Comparison of ENCODE assay signal across 8 mouse cellular contexts in the genomic region with DNA sequence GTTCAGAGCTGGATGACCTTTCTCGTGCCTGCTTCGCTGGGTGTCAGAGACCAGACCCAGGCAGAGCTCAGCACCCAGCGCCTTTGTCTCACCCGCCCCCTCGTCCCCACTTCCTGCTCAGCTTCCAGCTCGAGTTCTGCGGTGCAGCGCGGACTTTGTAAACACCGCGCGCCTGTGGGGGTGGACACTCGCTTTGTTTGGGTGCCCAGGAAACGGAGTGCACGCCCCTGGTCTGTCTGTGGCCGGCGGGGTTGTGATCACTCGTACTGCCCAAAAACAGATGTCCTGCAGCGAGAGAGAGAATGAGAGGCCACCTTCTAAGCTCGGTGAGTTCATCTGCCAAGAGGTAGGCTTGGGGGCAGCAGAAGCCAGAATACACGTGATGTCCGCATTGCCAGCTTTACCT. TPM values are rescaled to one million over a fixed set of nuclear protein-coding genes. Genes with fewer than 3 reads are reported as not detected.
DNase-seq lines count a peak whose midpoint lies in the region; ATAC-seq and TF ChIP-seq lines count a peak whose summit lies in the region.

A gene (plus strand): TSS at position 111 of the 406 bp plus-strand sequence.

- peak; percentile 77 for DNase-seq in ovary, adult 18-20 months (ENCODE audit: low spot score)
- no peak for DNase-seq in ovary, postnatal 10 days (ENCODE audit: low spot score)
- DNase-seq in kidney, postnatal 14 days: peak; percentile 85
- peak; percentile 54 for DNase-seq in liver, embryonic 13.5 days

- 3% methylated on average over 22 of the region's 22 CpGs for WGBS in forebrain, embryonic 13.5 days
- WGBS in heart, embryonic 16.5 days: 1% methylated on average over 22 of the region's 22 CpGs
- under 1% methylated on average over 22 of the region's 22 CpGs for WGBS in liver, embryonic 13.5 days (ENCODE audit: insufficient replicate concordance)
- WGBS in stomach, embryonic 14.5 days: under 1% methylated on average over 22 of the region's 22 CpGs

- peaks cover 5% of the 10 kb centered on the region for H3K79me2 ChIP-seq in myocyte (ENCODE audit: control insufficient read depth, insufficient read depth)

- H3K4me2 ChIP-seq in forebrain, embryonic 13.5 days: peak within 1 kb of the TSS; percentile 61
- H3K4me2 ChIP-seq in heart, embryonic 16.5 days (ENCODE audit: low read depth, low read length): peak within 1 kb of the TSS; percentile 77
- H3K4me2 ChIP-seq in liver, embryonic 13.5 days: peak within 1 kb of the TSS; percentile 85
- H3K4me2 ChIP-seq in myocyte (ENCODE audit: low read depth): peak within 1 kb of the TSS; percentile 95
- peak within 1 kb of the TSS; percentile 74 for H3K4me2 ChIP-seq in stomach, embryonic 14.5 days (replicated peaks; ENCODE audit: low read depth, low read length)

- H3ac ChIP-seq in myocyte (ENCODE audit: control insufficient read depth, insufficient read length): no peak within 1 kb of the TSS

- H3K27ac ChIP-seq in forebrain, embryonic 13.5 days: no peak within 1 kb of the TSS
- peak within 1 kb of the TSS; percentile 58 for H3K27ac ChIP-seq in heart, embryonic 16.5 days (ENCODE audit: low read length)
- H3K27ac ChIP-seq in liver, embryonic 13.5 days: peak within 1 kb of the TSS; percentile 78
- peak within 1 kb of the TSS; percentile 66 for H3K27ac ChIP-seq in stomach, embryonic 14.5 days (ENCODE audit: low read length)

- H3K9me3 ChIP-seq in forebrain, embryonic 13.5 days (replicated peaks): no peaks in the 10 kb centered on the region
- no peaks in the 10 kb centered on the region for H3K9me3 ChIP-seq in heart, embryonic 16.5 days (replicated peaks; ENCODE audit: control insufficient read depth, low read length)
- no peaks in the 10 kb centered on the region for H3K9me3 ChIP-seq in liver, embryonic 13.5 days (replicated peaks)
- H3K9me3 ChIP-seq in stomach, embryonic 14.5 days (ENCODE audit: control insufficient read depth, low read depth, low read length): no peaks in the 10 kb centered on the region

- H3K4me3 ChIP-seq in forebrain, embryonic 13.5 days: peak within 1 kb of the TSS; percentile 28
- H3K4me3 ChIP-seq in heart, embryonic 16.5 days (ENCODE audit: low read length): peak within 1 kb of the TSS; percentile 55
- H3K4me3 ChIP-seq in liver, embryonic 13.5 days (replicated peaks): peak within 1 kb of the TSS; percentile 60
- H3K4me3 ChIP-seq in myocyte: peak within 1 kb of the TSS; percentile 23
- H3K4me3 ChIP-seq in stomach, embryonic 14.5 days (ENCODE audit: low read depth, low read length): peak within 1 kb of the TSS; percentile 36

- H3K36me3 ChIP-seq in forebrain, embryonic 13.5 days (ENCODE audit: poor library complexity, severe bottlenecking): 0 out of 2 replicates have a peak, but pooled peaks cover 6% of the 10 kb centered on the region
- peaks cover 3% of the 10 kb centered on the region; the same call in 1 of the 2 replicates for H3K36me3 ChIP-seq in heart, embryonic 16.5 days (ENCODE audit: control insufficient read depth, insufficient read depth)
- H3K36me3 ChIP-seq in liver, embryonic 13.5 days: peaks cover 13% of the 10 kb centered on the region
- no peaks in the 10 kb centered on the region for H3K36me3 ChIP-seq in myocyte (ENCODE audit: control insufficient read depth, insufficient read depth)
- H3K36me3 ChIP-seq in stomach, embryonic 14.5 days (ENCODE audit: control insufficient read depth, insufficient read depth, low read length): 0 out of 2 replicates have a peak, but pooled peaks cover 5% of the 10 kb centered on the region

- H3K27me3 ChIP-seq in forebrain, embryonic 13.5 days: peaks cover 9% of the 10 kb centered on the region
- no peaks in the 10 kb centered on the region for H3K27me3 ChIP-seq in heart, embryonic 16.5 days (ENCODE audit: control insufficient read depth, insufficient read depth, low read length)
- H3K27me3 ChIP-seq in liver, embryonic 13.5 days: no peaks in the 10 kb centered on the region
- no peaks in the 10 kb centered on the region for H3K27me3 ChIP-seq in myocyte (ENCODE audit: control insufficient read depth, insufficient read depth, insufficient read length)
- no peaks in the 10 kb centered on the region for H3K27me3 ChIP-seq in stomach, embryonic 14.5 days (ENCODE audit: control insufficient read depth, insufficient read depth, low read length)

- no peak for ATAC-seq in forebrain, embryonic 13.5 days
- no peak; the same call in 1 of the 2 replicates for ATAC-seq in heart, embryonic 16.5 days (replicated peaks; ENCODE audit: extremely low read depth, insufficient read depth, low FRiP score)
- ATAC-seq in liver, embryonic 13.5 days (ENCODE audit: low read depth): peak; percentile 9; the same call in 1 of the 2 replicates
- peak; percentile 20 for ATAC-seq in stomach, embryonic 14.5 days (ENCODE audit: insufficient number of reproducible peaks, insufficient read depth, low FRiP score, low read depth)

- peak within 1 kb of the TSS; percentile 55 for H3K9ac ChIP-seq in forebrain, embryonic 13.5 days
- H3K9ac ChIP-seq in heart, embryonic 16.5 days (ENCODE audit: low read length): peak within 1 kb of the TSS; percentile 77
- H3K9ac ChIP-seq in liver, embryonic 13.5 days: peak within 1 kb of the TSS; percentile 77
- peak within 1 kb of the TSS; percentile 47 for H3K9ac ChIP-seq in stomach, embryonic 14.5 days (replicated peaks; ENCODE audit: low read depth, low read length)

- peaks cover 24% of the 10 kb centered on the region for H3K4me1 ChIP-seq in forebrain, embryonic 13.5 days
- peaks cover 34% of the 10 kb centered on the region for H3K4me1 ChIP-seq in heart, embryonic 16.5 days (ENCODE audit: control insufficient read depth, insufficient read depth, low read length)
- peaks cover 82% of the 10 kb centered on the region for H3K4me1 ChIP-seq in liver, embryonic 13.5 days (replicated peaks)
- peaks cover 35% of the 10 kb centered on the region for H3K4me1 ChIP-seq in stomach, embryonic 14.5 days (ENCODE audit: control insufficient read depth, insufficient read depth, low read length)

- TF ChIP-seq POLR2A in myocyte (IDR thresholded peaks at IDR 0.05; ENCODE audit: insufficient read length, low read depth): peak; percentile 49

TF ChIP-seq in myocyte, 11 proteins besides CTCF, POLR2A, EP300 and RAD21:
- TF ChIP-seq SRF (IDR thresholded peaks at IDR 0.05; ENCODE audit: control insufficient read depth, insufficient read length, low read depth) (no peak), MYOG (IDR thresholded peaks at IDR 0.05; ENCODE audit: control insufficient read depth in 1 of 3, insufficient read depth in 1 of 3, insufficient read length in 2 of 3, low read depth in 2 of 3) (peak in 1 of 3 experiments; percentile 77), TCF3 (IDR thresholded peaks at IDR 0.05; ENCODE audit: insufficient read length, low read depth) (no peak), MYOD1 (IDR thresholded peaks at IDR 0.05; ENCODE audit: control insufficient read depth in 1 of 3, insufficient read length in 2 of 3, low read depth in 2 of 3) (peak in 1 of 3 experiments; percentile 63), TCF12 (IDR thresholded peaks at IDR 0.05; ENCODE audit: insufficient read depth, poor library complexity, severe bottlenecking) (no peak), CEBPB (IDR thresholded peaks at IDR 0.05; ENCODE audit: insufficient read depth, poor library complexity, severe bottlenecking) (no peak), USF1 (IDR thresholded peaks at IDR 0.05; ENCODE audit: low read depth) (no peak), E2F4 (IDR thresholded peaks at IDR 0.05; ENCODE audit: insufficient read depth) (no peak), REST (IDR thresholded peaks at IDR 0.05; ENCODE audit: insufficient read depth, insufficient read length) (no peak), POLR2AphosphoS2 (IDR thresholded peaks at IDR 0.05; ENCODE audit: insufficient read length, low read depth) (peak; percentile 23)

RNA-seq across cellular contexts. Expression of the gene that starts here (rescaled TPM):
- 67.6 and 75.8 TPM in 2 replicates for polyA plus RNA-seq in forebrain, embryonic 13.5 days (2015; fragmentation: Nextera tagmentation; extraction: Ambion mirVana)
- polyA plus RNA-seq in heart, embryonic 16.5 days (2015; fragmentation: Nextera tagmentation; extraction: Ambion mirVana): 412 and 420 TPM in 2 replicates
- polyA plus RNA-seq in liver, embryonic 13.5 days (2015; fragmentation: Nextera tagmentation; extraction: Ambion mirVana): 387 and 400 TPM in 2 replicates
- 858 TPM for polyA plus RNA-seq in myocyte (2012; fragmentation: generic; extraction: Trizol)
- polyA plus RNA-seq in stomach, embryonic 14.5 days (2014; fragmentation: Nextera tagmentation; extraction: Ambion mirVana): 425 and 428 TPM in 2 replicates

Comparison
In these comparisons a context has a peak if more than half of its experiments do, and no peak if none do; other contexts are left out.
1. ATAC-seq: peak in liver, embryonic 13.5 days (single experiment) and stomach, embryonic 14.5 days (single experiment); none in forebrain, embryonic 13.5 days (single experiment) and heart, embryonic 16.5 days (single experiment).
2. Peak in every context shown above with its lines, with median percentiles within 50 percentile points of each other: H3K4me2 ChIP-seq, H3K4me3 ChIP-seq and H3K9ac ChIP-seq.